Mouse (Mus musculus): ENCODE measurements around the gene Vmn2r72. TPM values are rescaled to one million over a fixed set of nuclear protein-coding genes. Genes with fewer than 3 reads are reported as not detected.

Vmn2r72 gene
- not detected for total RNA-seq (2021)
- long read RNA-seq, experiment 1: 0 reads
- long read RNA-seq, experiment 2: 0 reads

- no peak for DNase-seq
Observed at GRCm38 (mm10) chr7:85754997-85755396, at the start of gene Vmn2r72. Gene Vmn2r72, minus strand, starts transcription at chr7:85755097.

Other genes starting within 250 kb of the Vmn2r72 start
- gene Vmn2r71, start 192.0 kb downstream of the Vmn2r72 start, total RNA-seq (2021): not detected
- gene Vmn2r70, start 185.9 kb downstream of the Vmn2r72 start, total RNA-seq (2021): not detected
- gene Vmn2r73, start 121.2 kb upstream of the Vmn2r72 start, total RNA-seq (2021): not detected
- gene Vmn2r74, start 206.5 kb upstream of the Vmn2r72 start, total RNA-seq (2021): not detected